Mouse (Mus musculus) MEL (cell line): ENCODE results near the gene Ntn3. TPM values are rescaled to one million over a fixed set of nuclear protein-coding genes. Genes with fewer than 3 reads are reported as not detected.

ENCODE experiments used
- DNase-seq: peaks from one replicate; pipeline ENCODE4 v3.0.0; 2011; ENCODE audit warnings: low read depth, low spot score
- H3K27ac ChIP-seq: 2 replicates; pipeline ENCODE4 v1.5.1; 2012; ENCODE audit warnings: low read depth, mild to moderate bottlenecking, control low read depth, low read length, moderate library complexity; ENCODE audit not compliant: control insufficient read depth
- H3K27me3 ChIP-seq, 2 experiments: fragments of 150-350 bp in 1 of 2; sonication (generic) in 1 of 2; 2 replicates each; pipeline ENCODE4 v1.6.1; 2012; ENCODE audit warnings: low read length in 2 of 2, mild to moderate bottlenecking in 2 of 2, improper control_type of control experiment in 1 of 2, moderate library complexity in 1 of 2; ENCODE audit not compliant: insufficient read depth in 2 of 2, control insufficient read depth in 1 of 2
- H3K36me3 ChIP-seq, 2 experiments: 2 replicates each; pipeline ENCODE4 v1.6.1; 2012 to 2014; ENCODE audit warnings: low read length in 2 of 2, improper control_type of control experiment in 1 of 2, inconsistent platforms in 1 of 2, mild to moderate bottlenecking in 1 of 2; ENCODE audit not compliant: insufficient read depth in 2 of 2, control insufficient read depth in 1 of 2
- H3K4me1 ChIP-seq, 2 experiments: fragments of 150-350 bp in 1 of 2; sonication (generic) in 1 of 2; 2 replicates each; pipeline ENCODE4 v1.6.1; 2012; ENCODE audit warnings: low read length in 2 of 2, improper control_type of control experiment in 1 of 2, mild to moderate bottlenecking in 1 of 2; ENCODE audit not compliant: insufficient read depth in 2 of 2, control insufficient read depth in 1 of 2
- H3K4me3 ChIP-seq, 2 experiments: fragments of 150-350 bp in 1 of 2; sonication (generic) in 1 of 2; 2 replicates each; pipeline ENCODE4 v1.5.1; 2012; ENCODE audit warnings: low read depth in 2 of 2, low read length in 2 of 2, mild to moderate bottlenecking in 2 of 2, moderate library complexity in 2 of 2, control low read depth in 1 of 2, improper control_type of control experiment in 1 of 2; ENCODE audit not compliant: control insufficient read depth in 1 of 2, insufficient read depth in 1 of 2
- H3K79me2 ChIP-seq: 2 replicates; pipeline ENCODE4 v1.6.1; 2012; ENCODE audit warnings: mild to moderate bottlenecking, low read length, moderate library complexity; ENCODE audit not compliant: control insufficient read depth, poor library complexity, insufficient read depth
- H3K9ac ChIP-seq: 2 replicates; pipeline ENCODE4 v1.6.1; 2012; ENCODE audit warnings: low read depth, mild to moderate bottlenecking, control low read depth, low read length, moderate library complexity; ENCODE audit not compliant: control insufficient read depth, poor library complexity, severe bottlenecking
- H3K9me3 ChIP-seq: fragments of 150-350 bp; sonication (generic); replicated peaks from 2 replicates; pipeline ENCODE4 v1.6.1; 2012; ENCODE audit warnings: mild to moderate bottlenecking, low read length, improper control_type of control experiment, moderate library complexity; ENCODE audit not compliant: insufficient read depth
- BHLHE40 ChIP-seq: IDR thresholded peaks from 2 replicates; pipeline ENCODE4 v1.6.1; 2012; ENCODE audit warnings: low read depth, mild to moderate bottlenecking, inconsistent platforms, low read length, improper control_type of control experiment, borderline replicate concordance
- CHD2 ChIP-seq: IDR thresholded peaks from 2 replicates; pipeline ENCODE4 v1.6.1; 2011; ENCODE audit warnings: low read length, improper control_type of control experiment
- CTCF ChIP-seq, 3 experiments: IDR thresholded peaks in 2 of 3; conservative IDR thresholded peaks in 1 of 3; 2 replicates each; pipeline ENCODE4 v1.5.1; 2011 to 2012; ENCODE audit warnings: low read length in 3 of 3, low read depth in 2 of 3, mild to moderate bottlenecking in 2 of 3, improper control_type of control experiment in 1 of 3, inconsistent platforms in 1 of 3, mixed read lengths in 1 of 3, moderate library complexity in 1 of 3; ENCODE audit not compliant: control insufficient read depth in 1 of 3, insufficient read depth in 1 of 3, poor library complexity in 1 of 3, severe bottlenecking in 1 of 3
- E2F4 ChIP-seq: IDR thresholded peaks from 2 replicates; pipeline ENCODE4 v1.6.1; 2011; ENCODE audit warnings: low read depth, low read length, improper control_type of control experiment, borderline replicate concordance
- ELF1 ChIP-seq: IDR thresholded peaks from 2 replicates; pipeline ENCODE4 v1.6.1; 2014; ENCODE audit warnings: low read depth, mild to moderate bottlenecking, inconsistent platforms, low read length, improper control_type of control experiment, moderate library complexity
- EP300 ChIP-seq, 2 experiments: IDR thresholded peaks; 2 replicates each; pipeline ENCODE4 v1.6.1; 2011; ENCODE audit warnings: improper control_type of control experiment in 2 of 2, low read length in 2 of 2, low read depth in 1 of 2, mild to moderate bottlenecking in 1 of 2
- ETS1 ChIP-seq: IDR thresholded peaks from 2 replicates; pipeline ENCODE4 v1.6.1; 2012; ENCODE audit warnings: low read depth, mild to moderate bottlenecking, inconsistent platforms, low read length, improper control_type of control experiment, moderate library complexity
- GABPA ChIP-seq: IDR thresholded peaks from 2 replicates; pipeline ENCODE4 v1.6.1; 2012; ENCODE audit warnings: low read depth, mild to moderate bottlenecking, inconsistent platforms, low read length, improper control_type of control experiment, moderate library complexity
- GATA1 ChIP-seq: IDR thresholded peaks from 2 replicates; pipeline ENCODE4 v1.6.1; 2011; ENCODE audit warnings: low read depth, low read length, improper control_type of control experiment
- KAT2A ChIP-seq: conservative IDR thresholded peaks from 2 replicates; pipeline ENCODE4 v1.6.1; 2012; ENCODE audit warnings: low read depth, low read length, improper control_type of control experiment, inconsistent platforms
- MAFK ChIP-seq: IDR thresholded peaks from 2 replicates; pipeline ENCODE4 v1.6.1; 2011; ENCODE audit warnings: low read depth, mild to moderate bottlenecking, low read length, improper control_type of control experiment, borderline replicate concordance
- MAX ChIP-seq: IDR thresholded peaks from 2 replicates; pipeline ENCODE4 v1.6.1; 2011; ENCODE audit warnings: low read length, improper control_type of control experiment
- MEF2A ChIP-seq: IDR thresholded peaks from 2 replicates; pipeline ENCODE4 v1.6.1; 2014; ENCODE audit warnings: low read depth, mild to moderate bottlenecking, inconsistent platforms, low read length, improper control_type of control experiment; ENCODE audit not compliant: poor library complexity, insufficient replicate concordance, severe bottlenecking; ENCODE audit errors: extremely low read depth
- MXI1 ChIP-seq: IDR thresholded peaks from 2 replicates; pipeline ENCODE4 v1.6.1; 2011; ENCODE audit warnings: mild to moderate bottlenecking, low read depth, low read length, improper control_type of control experiment
- MYC ChIP-seq: IDR thresholded peaks from 2 replicates; pipeline ENCODE4 v1.6.1; 2011; ENCODE audit warnings: low read depth, mild to moderate bottlenecking, low read length, improper control_type of control experiment, moderate library complexity
- NELFE ChIP-seq: IDR thresholded peaks from 2 replicates; pipeline ENCODE4 v1.6.1; 2011; ENCODE audit warnings: low read depth, low read length, improper control_type of control experiment
- NRF1 ChIP-seq: IDR thresholded peaks from 2 replicates; pipeline ENCODE4 v1.6.1; 2014; ENCODE audit warnings: low read depth, mild to moderate bottlenecking, inconsistent platforms, low read length, improper control_type of control experiment, moderate library complexity; ENCODE audit not compliant: poor library complexity, insufficient read depth, severe bottlenecking
- POLR2A ChIP-seq, 2 experiments: IDR thresholded peaks; 2 replicates each; pipeline ENCODE4 v1.6.1; 2011 to 2012; ENCODE audit warnings: low read length in 2 of 2, mild to moderate bottlenecking in 2 of 2, control low read depth in 1 of 2, improper control_type of control experiment in 1 of 2, low read depth in 1 of 2, moderate library complexity in 1 of 2; ENCODE audit not compliant: control insufficient read depth in 1 of 2, insufficient read depth in 1 of 2, poor library complexity in 1 of 2
- POLR2AphosphoS2 ChIP-seq: IDR thresholded peaks from 2 replicates; pipeline ENCODE4 v1.6.1; 2011; ENCODE audit warnings: low read length, improper control_type of control experiment
- POLR2AphosphoS5 ChIP-seq: IDR thresholded peaks from 2 replicates; pipeline ENCODE4 v1.6.1; 2012; ENCODE audit warnings: low read depth, borderline replicate concordance, mild to moderate bottlenecking, inconsistent platforms, low read length, moderate library complexity, mixed read lengths
- RAD21 ChIP-seq: IDR thresholded peaks from 2 replicates; pipeline ENCODE4 v1.6.1; 2011; ENCODE audit warnings: mild to moderate bottlenecking, low read depth, low read length, improper control_type of control experiment
- RCOR1 ChIP-seq: IDR thresholded peaks from 2 replicates; pipeline ENCODE4 v1.6.1; 2012; ENCODE audit warnings: low read depth, mild to moderate bottlenecking, inconsistent platforms, low read length, improper control_type of control experiment
- SIN3A ChIP-seq: IDR thresholded peaks from 2 replicates; pipeline ENCODE4 v1.6.1; 2012; ENCODE audit warnings: low read length, improper control_type of control experiment, inconsistent platforms
- SMC3 ChIP-seq: IDR thresholded peaks from 2 replicates; pipeline ENCODE4 v1.6.1; 2011; ENCODE audit warnings: low read depth, low read length, improper control_type of control experiment
- TAL1 ChIP-seq: IDR thresholded peaks from 2 replicates; pipeline ENCODE4 v1.6.1; 2012; ENCODE audit warnings: mild to moderate bottlenecking, inconsistent platforms, low read length, moderate library complexity, mixed read lengths
- TBP ChIP-seq: IDR thresholded peaks from 2 replicates; pipeline ENCODE4 v1.8.0; 2011; ENCODE audit warnings: low read depth, low read length, improper control_type of control experiment
- TCF12 ChIP-seq: IDR thresholded peaks from 2 replicates; pipeline ENCODE4 v1.6.1; 2014; ENCODE audit warnings: low read depth, mild to moderate bottlenecking, inconsistent platforms, low read length, improper control_type of control experiment, moderate library complexity
- UBTF ChIP-seq: IDR thresholded peaks from 2 replicates; pipeline ENCODE4 v1.6.1; 2012; ENCODE audit warnings: low read depth, mild to moderate bottlenecking, inconsistent platforms, low read length, improper control_type of control experiment, moderate library complexity, borderline replicate concordance; ENCODE audit not compliant: insufficient read depth
- USF1 ChIP-seq: IDR thresholded peaks from 2 replicates; pipeline ENCODE4 v1.6.1; 2014; ENCODE audit warnings: low read depth, mild to moderate bottlenecking, inconsistent platforms, low read length, improper control_type of control experiment, moderate library complexity
- USF2 ChIP-seq, 2 experiments: IDR thresholded peaks; 2 replicates each; pipeline ENCODE4 v1.6.1; 2011 to 2012; ENCODE audit warnings: improper control_type of control experiment in 2 of 2, low read length in 2 of 2, borderline replicate concordance in 1 of 2, inconsistent platforms in 1 of 2, low read depth in 1 of 2, mild to moderate bottlenecking in 1 of 2; ENCODE audit not compliant: insufficient read depth in 1 of 2
- ZC3H11A ChIP-seq: IDR thresholded peaks from 2 replicates; pipeline ENCODE4 v1.6.1; 2012; ENCODE audit warnings: low read depth, mild to moderate bottlenecking, inconsistent platforms, low read length, improper control_type of control experiment
- ZKSCAN1 ChIP-seq: IDR thresholded peaks from 2 replicates; pipeline ENCODE4 v1.6.1; 2012; ENCODE audit warnings: low read depth, mild to moderate bottlenecking, inconsistent platforms, low read length, improper control_type of control experiment, moderate library complexity
- ZMIZ1 ChIP-seq: IDR thresholded peaks from 2 replicates; pipeline ENCODE4 v1.6.1; 2012; ENCODE audit warnings: low read depth, mild to moderate bottlenecking, inconsistent platforms, low read length, improper control_type of control experiment, moderate library complexity
- polyA plus RNA-seq, 2 experiments: library from polyadenylated mRNA; stranded (reverse) in 1 of 2; unstranded in 1 of 2; fragments of >175 nt in 1 of 2; fragments of >200 nt in 1 of 2; gene quantifications; 2 replicates each; pipeline versions ENCODE4 v1.2.1 to v1.2.4; 2012; ENCODE audit warnings: low replicate concordance in 2 of 2, low read depth in 1 of 2; ENCODE audit not compliant: insufficient read length in 2 of 2, insufficient read depth in 1 of 2, missing spikeins in 1 of 2
- total RNA-seq: library from RNA; depleted of rRNA; stranded (reverse); fragments of 300-350 nt; gene quantifications from 2 replicates; pipeline ENCODE4 v1.2.3, GENCODE M21; 2012

The Ntn3 gene
- total and polyA plus RNA-seq, 3 experiments: 2.5 to 2.7 TPM; not detected in 1

- Histone ChIP-seq H3K36me3 (peaks cover 0 to 5% of the 10 kb centered on the region in 2 experiments; a peak in 2 of 4 replicates), H3K27me3 (no peaks in the 10 kb centered on the region), H3K9ac (no peak overlapping the region)
- TF ChIP-seq ZMIZ1 (no peak), EP300 (IDR thresholded peaks at IDR 0.05; ENCODE audit: low read depth in 1 of 2, low read length in 2 of 2) (no peak), MEF2A (no peak), SIN3A (no peak), MAX (no peak), POLR2AphosphoS2 (no peak), RAD21 (no peak), NRF1 (no peak), POLR2A (IDR thresholded peaks at IDR 0.05; ENCODE audit: control insufficient read depth in 1 of 2, insufficient read depth in 1 of 2, low read depth in 1 of 2, low read length in 2 of 2, poor library complexity in 1 of 2) (no peak), MYC (no peak), ZC3H11A (no peak), CHD2 (no peak), SMC3 (no peak), E2F4 (no peak), MXI1 (no peak), USF2 (IDR thresholded peaks at IDR 0.05; ENCODE audit: borderline replicate concordance in 1 of 2, insufficient read depth in 1 of 2, low read depth in 1 of 2, low read length in 2 of 2) (no peak), POLR2AphosphoS5 (no peak), USF1 (no peak), ELF1 (no peak), ETS1 (no peak)
- TF ChIP-seq, all 39 proteins: peak for 0
- DNase-seq: no peak
- H3K4me3 ChIP-seq: no peak overlapping the region
- H3K4me1 ChIP-seq: no peaks in the 10 kb centered on the region; a peak in 1 of 4 replicates
- H3K79me2 ChIP-seq: no peaks in the 10 kb centered on the region
- no peak overlapping the region for H3K27ac ChIP-seq
- no peaks in the 10 kb centered on the region for H3K9me3 ChIP-seq
These were observed 17.4 kb upstream of the Ntn3 start for GRCm38 (mm10) chr17:24226721-24227120.

DNA sequence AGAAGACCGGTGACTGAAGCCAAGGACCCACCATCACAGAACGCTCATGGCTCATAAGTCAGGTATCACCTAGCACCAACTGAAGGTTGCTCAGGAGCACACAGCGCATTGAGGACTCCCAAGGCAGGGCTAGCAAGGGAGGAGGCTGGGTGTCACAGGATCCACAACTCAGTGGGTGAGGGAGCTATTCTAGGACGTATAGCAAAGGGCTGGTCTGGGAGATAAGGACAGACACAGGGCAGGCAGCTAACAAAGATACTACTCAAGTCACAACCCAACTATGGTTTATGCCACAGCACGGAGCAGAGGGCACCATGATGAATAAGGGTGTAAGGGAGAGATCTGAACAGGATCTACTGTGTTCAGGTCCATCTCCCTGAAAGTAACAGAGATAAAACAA, 16.5 kb upstream of the Ntn3 start:
- DNase-seq: peak; percentile 58
- H3K27ac ChIP-seq: 0 out of 2 replicates have a peak overlapping the region, but pooled peaks have one; percentile 13
- peaks cover 5% of the 10 kb centered on the region in 2 experiments; a peak in 3 of 4 replicates for H3K36me3 ChIP-seq
- H3K9ac ChIP-seq: no peak overlapping the region
- H3K79me2 ChIP-seq: no peaks in the 10 kb centered on the region
- H3K4me1 ChIP-seq: peaks cover 3 to 4% of the 10 kb centered on the region in 2 experiments; a peak in 3 of 4 replicates
- H3K9me3 ChIP-seq: no peaks in the 10 kb centered on the region
- no peak overlapping the region for H3K4me3 ChIP-seq
- no peaks in the 10 kb centered on the region for H3K27me3 ChIP-seq
- TF ChIP-seq NELFE: no peak
- no peak for TF ChIP-seq UBTF
- no peak for TF ChIP-seq ZKSCAN1
- no peak for TF ChIP-seq POLR2AphosphoS2
- peak; percentile 45 for TF ChIP-seq GATA1
- TF ChIP-seq TCF12: peak; percentile 32; the same call in 1 of the 2 replicates
- TF ChIP-seq GABPA: no peak
- no peak for TF ChIP-seq MAFK
- no peak for TF ChIP-seq BHLHE40
- TF ChIP-seq TBP: no peak
- no peak for TF ChIP-seq SMC3
- TF ChIP-seq TAL1: peak; percentile 78
- no peak for TF ChIP-seq RCOR1
- no peak for TF ChIP-seq POLR2AphosphoS5
- no peak for TF ChIP-seq KAT2A
- TF ChIP-seq CTCF (IDR thresholded peaks at IDR 0.05 in 2 of 3, conservative IDR thresholded peaks at IDR 0.05 in 1 of 3; ENCODE audit: control insufficient read depth in 1 of 3, insufficient read depth in 1 of 3, low read depth in 2 of 3, low read length in 3 of 3, poor library complexity in 1 of 3, severe bottlenecking in 1 of 3): no peak
- no peak for TF ChIP-seq POLR2A (IDR thresholded peaks at IDR 0.05; ENCODE audit: control insufficient read depth in 1 of 2, insufficient read depth in 1 of 2, low read depth in 1 of 2, low read length in 2 of 2, poor library complexity in 1 of 2)
